Mouse (Mus musculus): ENCODE data around the gene Slc5a8. TPM values are rescaled to one million over a fixed set of nuclear protein-coding genes. Genes with fewer than 3 reads are reported as not detected.
A peak's percentile ranks its signal among the peaks of the same experiment; 100 is the strongest.

Slc5a8 gene
- 0.10 and 0.17 TPM in 2 replicates for polyA plus RNA-seq (2011; ENCODE audit: insufficient read depth, insufficient read length, low read depth, missing spikeins)

GRCm38 (mm10) chr10:88885632-88886090, at the start of gene Slc5a8:
TSS of gene Slc5a8 (plus strand) at chr10:88885992.
- TF ChIP-seq POLR2A (IDR thresholded peaks at IDR 0.05; ENCODE audit: insufficient read depth, low read length), result no peak
- no peak for TF ChIP-seq EP300 (IDR thresholded peaks at IDR 0.05; ENCODE audit: insufficient read depth, low read depth, low read length)
- TF ChIP-seq CTCF (IDR thresholded peaks at IDR 0.05; ENCODE audit: low read depth, low read length), result no peak
- no peaks in the 10 kb centered on the region for H3K4me1 ChIP-seq (ENCODE audit: control insufficient read depth, insufficient read depth, low read length)
- no peaks in the 10 kb centered on the region for H3K9me3 ChIP-seq (replicated peaks; ENCODE audit: control insufficient read depth, insufficient read depth, low read length, poor library complexity, severe bottlenecking)
- no peak within 1 kb of the TSS for H3K9ac ChIP-seq (ENCODE audit: low read depth, poor library complexity, severe bottlenecking)
- H3K36me3 ChIP-seq (ENCODE audit: control insufficient read depth, insufficient read depth, low read length, poor library complexity, severe bottlenecking), result no peaks in the 10 kb centered on the region
- peaks cover 4% of the 10 kb centered on the region for H3K27me3 ChIP-seq (ENCODE audit: control insufficient read depth, insufficient read depth, low read length, poor library complexity, severe bottlenecking)
- H3K27ac ChIP-seq (ENCODE audit: insufficient read depth, low read length), result no peak within 1 kb of the TSS
- peak within 1 kb of the TSS; percentile 59 for H3K4me3 ChIP-seq (ENCODE audit: low read depth, low read length)

GRCm38 (mm10) chr10:88848876-88849476, 36.8 kb upstream of the Slc5a8 start:
- no peak for TF ChIP-seq POLR2A (IDR thresholded peaks at IDR 0.05; ENCODE audit: insufficient read depth, low read length)
- Histone ChIP-seq H3K9ac (ENCODE audit: low read depth, poor library complexity, severe bottlenecking) (no peak overlapping the region), H3K9me3 (replicated peaks; ENCODE audit: control insufficient read depth, insufficient read depth, low read length, poor library complexity, severe bottlenecking) (no peaks in the 10 kb centered on the region), H3K36me3 (ENCODE audit: control insufficient read depth, insufficient read depth, low read length, poor library complexity, severe bottlenecking) (no peaks in the 10 kb centered on the region), H3K27ac (ENCODE audit: insufficient read depth, low read length) (no peak overlapping the region), H3K4me1 (ENCODE audit: control insufficient read depth, insufficient read depth, low read length) (no peaks in the 10 kb centered on the region), H3K27me3 (ENCODE audit: control insufficient read depth, insufficient read depth, low read length, poor library complexity, severe bottlenecking) (no peaks in the 10 kb centered on the region), H3K4me3 (ENCODE audit: low read depth, low read length) (no peak overlapping the region)

- Histone ChIP-seq H3K4me3 (ENCODE audit: low read depth, low read length) (no peak overlapping the region), H3K27ac (ENCODE audit: insufficient read depth, low read length) (no peak overlapping the region), H3K9ac (ENCODE audit: low read depth, poor library complexity, severe bottlenecking) (no peak overlapping the region), H3K36me3 (ENCODE audit: control insufficient read depth, insufficient read depth, low read length, poor library complexity, severe bottlenecking) (no peaks in the 10 kb centered on the region), H3K27me3 (ENCODE audit: control insufficient read depth, insufficient read depth, low read length, poor library complexity, severe bottlenecking) (no peaks in the 10 kb centered on the region), H3K4me1 (ENCODE audit: control insufficient read depth, insufficient read depth, low read length) (no peaks in the 10 kb centered on the region), H3K9me3 (replicated peaks; ENCODE audit: control insufficient read depth, insufficient read depth, low read length, poor library complexity, severe bottlenecking) (no peaks in the 10 kb centered on the region)
- no peak for TF ChIP-seq EP300 (IDR thresholded peaks at IDR 0.05; ENCODE audit: insufficient read depth, low read depth, low read length)
- no peak for TF ChIP-seq CTCF (IDR thresholded peaks at IDR 0.05; ENCODE audit: low read depth, low read length)
- no peak for TF ChIP-seq POLR2A (IDR thresholded peaks at IDR 0.05; ENCODE audit: insufficient read depth, low read length)
These were observed 35.8 kb upstream of the Slc5a8 start for GRCm38 (mm10) chr10:88849976-88850375.

- TF ChIP-seq EP300 (IDR thresholded peaks at IDR 0.05; ENCODE audit: insufficient read depth, low read depth, low read length), result no peak
- no peak for TF ChIP-seq CTCF (IDR thresholded peaks at IDR 0.05; ENCODE audit: low read depth, low read length)
- TF ChIP-seq POLR2A (IDR thresholded peaks at IDR 0.05; ENCODE audit: insufficient read depth, low read length), result no peak
- H3K27me3 ChIP-seq (ENCODE audit: control insufficient read depth, insufficient read depth, low read length, poor library complexity, severe bottlenecking), result no peaks in the 10 kb centered on the region
These were observed 32.5 kb upstream of the Slc5a8 start for GRCm38 (mm10) chr10:88853326-88853725.

GRCm38 (mm10) chr10:88860911-88861310, 24.9 kb upstream of the Slc5a8 start:
- H3K9me3 ChIP-seq (replicated peaks; ENCODE audit: control insufficient read depth, insufficient read depth, low read length, poor library complexity, severe bottlenecking), result no peaks in the 10 kb centered on the region
- no peak overlapping the region for H3K9ac ChIP-seq (ENCODE audit: low read depth, poor library complexity, severe bottlenecking)
- H3K27me3 ChIP-seq (ENCODE audit: control insufficient read depth, insufficient read depth, low read length, poor library complexity, severe bottlenecking), result no peaks in the 10 kb centered on the region
- H3K4me3 ChIP-seq (ENCODE audit: low read depth, low read length), result no peak overlapping the region
- H3K36me3 ChIP-seq (ENCODE audit: control insufficient read depth, insufficient read depth, low read length, poor library complexity, severe bottlenecking), result no peaks in the 10 kb centered on the region
- TF ChIP-seq CTCF (IDR thresholded peaks at IDR 0.05; ENCODE audit: low read depth, low read length) (no peak), EP300 (IDR thresholded peaks at IDR 0.05; ENCODE audit: insufficient read depth, low read depth, low read length) (no peak), POLR2A (IDR thresholded peaks at IDR 0.05; ENCODE audit: insufficient read depth, low read length) (no peak)
- no peak overlapping the region for H3K27ac ChIP-seq (ENCODE audit: insufficient read depth, low read length)
- H3K4me1 ChIP-seq (ENCODE audit: control insufficient read depth, insufficient read depth, low read length), result no peaks in the 10 kb centered on the region

More at GRCm38 (mm10) chr10:88853326-88853725, 32.5 kb upstream of the Slc5a8 start:
- H3K4me3 ChIP-seq (ENCODE audit: low read depth, low read length), result no peak overlapping the region
- no peaks in the 10 kb centered on the region for H3K9me3 ChIP-seq (replicated peaks; ENCODE audit: control insufficient read depth, insufficient read depth, low read length, poor library complexity, severe bottlenecking)
- no peak overlapping the region for H3K27ac ChIP-seq (ENCODE audit: insufficient read depth, low read length)
- no peaks in the 10 kb centered on the region for H3K4me1 ChIP-seq (ENCODE audit: control insufficient read depth, insufficient read depth, low read length)
- no peak overlapping the region for H3K9ac ChIP-seq (ENCODE audit: low read depth, poor library complexity, severe bottlenecking)
- no peaks in the 10 kb centered on the region for H3K36me3 ChIP-seq (ENCODE audit: control insufficient read depth, insufficient read depth, low read length, poor library complexity, severe bottlenecking)

GRCm38 (mm10) chr10:88861416-88861815, 24.4 kb upstream of the Slc5a8 start:
- no peak for TF ChIP-seq CTCF (IDR thresholded peaks at IDR 0.05; ENCODE audit: low read depth, low read length)
- TF ChIP-seq EP300 (IDR thresholded peaks at IDR 0.05; ENCODE audit: insufficient read depth, low read depth, low read length), result no peak
- TF ChIP-seq POLR2A (IDR thresholded peaks at IDR 0.05; ENCODE audit: insufficient read depth, low read length), result no peak
- no peak overlapping the region for H3K27ac ChIP-seq (ENCODE audit: insufficient read depth, low read length)
- H3K27me3 ChIP-seq (ENCODE audit: control insufficient read depth, insufficient read depth, low read length, poor library complexity, severe bottlenecking), result no peaks in the 10 kb centered on the region
- no peaks in the 10 kb centered on the region for H3K4me1 ChIP-seq (ENCODE audit: control insufficient read depth, insufficient read depth, low read length)
- H3K4me3 ChIP-seq (ENCODE audit: low read depth, low read length), result no peak overlapping the region
- H3K9ac ChIP-seq (ENCODE audit: low read depth, poor library complexity, severe bottlenecking), result no peak overlapping the region
- no peaks in the 10 kb centered on the region for H3K9me3 ChIP-seq (replicated peaks; ENCODE audit: control insufficient read depth, insufficient read depth, low read length, poor library complexity, severe bottlenecking)
- no peaks in the 10 kb centered on the region for H3K36me3 ChIP-seq (ENCODE audit: control insufficient read depth, insufficient read depth, low read length, poor library complexity, severe bottlenecking)
